Mouse (Mus musculus) neural tube, embryonic 12.5 days (tissue): ENCODE measurements around the gene Satb2. TPM values are rescaled to one million over a fixed set of nuclear protein-coding genes. Genes with fewer than 3 reads are reported as not detected.
"Not testable (repeated sequence)": the region's sequence is repeated elsewhere in the genome, so short reads cannot be mapped to it uniquely, and the experiment has no call there.

Experiments
- ATAC-seq: fragments of 200-750 bp; cut with Nextera tagmentation; 2 replicates; pipeline ENCODE4 v1.8.0; 2017; ENCODE audit warnings: low read depth, mild to moderate bottlenecking, moderate TSS enrichment, moderate library complexity; ENCODE audit not compliant: low FRiP score
- H3K27ac ChIP-seq: fragments of 300-500 bp; sonication (generic); 2 replicates; pipeline ENCODE4 v1.5.1; 2016
- H3K27me3 ChIP-seq: fragments of 300-500 bp; sonication (generic); replicated peaks from 2 replicates; pipeline ENCODE4 v1.6.1; 2016; ENCODE audit warnings: mild to moderate bottlenecking
- H3K36me3 ChIP-seq: fragments of 300-500 bp; sonication (generic); 2 replicates; pipeline ENCODE4 v1.6.1; 2016; ENCODE audit warnings: mild to moderate bottlenecking
- H3K4me1 ChIP-seq: fragments of 300-500 bp; sonication (generic); 2 replicates; pipeline ENCODE4 v1.6.1; 2016
- H3K4me2 ChIP-seq: fragments of 300-500 bp; sonication (generic); replicated peaks from 2 replicates; pipeline ENCODE4 v1.6.1; 2016; ENCODE audit warnings: mild to moderate bottlenecking
- H3K4me3 ChIP-seq: fragments of 300-500 bp; sonication (generic); 2 replicates; pipeline ENCODE4 v1.5.1; 2016
- H3K9ac ChIP-seq: fragments of 300-500 bp; sonication (generic); 2 replicates; pipeline ENCODE4 v1.6.1; 2016; ENCODE audit warnings: mild to moderate bottlenecking
- H3K9me3 ChIP-seq: fragments of 300-500 bp; sonication (generic); 2 replicates; pipeline ENCODE4 v1.6.1; 2016; ENCODE audit warnings: mild to moderate bottlenecking
- WGBS: fragments of 180-500 bp; shearing (Covaris S2); methylation state at CpG from one replicate; pipeline ENCODE4 v1.1.7; 2016; 5-methylcytosine and 5-hydroxymethylcytosine counted together
- polyA plus RNA-seq: library from polyadenylated mRNA; unstranded; fragments of >200 nt; fragmentation: Nextera tagmentation; extraction: Ambion mirVana; gene quantifications from 2 replicates; pipeline ENCODE4 v1.2.1, GENCODE M21; 2016

Gene Satb2
- polyA plus RNA-seq, 1 experiment from 2014 or later, result 1.7 TPM

GRCm38 (mm10) chr1:56800611-56801010 is 177.8 kb downstream of the Satb2 start:
- ATAC-seq, result peak; percentile 7; the same call in 1 of the 2 replicates
- H3K27me3 ChIP-seq, result no peaks in the 10 kb centered on the region
- 70% methylated on average over 7 of the region's 7 CpGs for WGBS

GRCm38 (mm10) chr1:56795016-56795608 is 183.3 kb downstream of the Satb2 start:
- Histone ChIP-seq H3K9me3 (no peaks in the 10 kb centered on the region), H3K9ac (no peak overlapping the region), H3K36me3 (peaks cover 5% of the 10 kb centered on the region; the same call in 1 of the 2 replicates), H3K4me1 (no peaks in the 10 kb centered on the region), H3K27ac (no peak overlapping the region), H3K4me3 (no peak overlapping the region), H3K4me2 (no peak overlapping the region), H3K27me3 (no peaks in the 10 kb centered on the region)
- no peak for ATAC-seq
- 86% methylated on average over 19 of the region's 19 CpGs for WGBS

More at GRCm38 (mm10) chr1:56800611-56801010, 177.8 kb downstream of the Satb2 start:
- no peak overlapping the region for H3K27ac ChIP-seq
- H3K9ac ChIP-seq, result no peak overlapping the region
- H3K4me3 ChIP-seq, result no peak overlapping the region
- H3K9me3 ChIP-seq, result no peaks in the 10 kb centered on the region
- H3K4me1 ChIP-seq, result no peaks in the 10 kb centered on the region
- H3K36me3 ChIP-seq, result peaks cover 5% of the 10 kb centered on the region; the same call in 1 of the 2 replicates
- H3K4me2 ChIP-seq, result no peak overlapping the region

GRCm38 (mm10) chr1:56789641-56790040 is 188.8 kb downstream of the Satb2 start:
- no peak for ATAC-seq
- no peaks in the 10 kb centered on the region for H3K4me1 ChIP-seq

GRCm38 (mm10) chr1:56782139-56782538 is 196.3 kb downstream of the Satb2 start:
- not testable (repeated sequence) for H3K4me2 ChIP-seq, H3K9ac ChIP-seq, H3K36me3 ChIP-seq, H3K4me3 ChIP-seq, H3K27ac ChIP-seq, ATAC-seq, H3K9me3 ChIP-seq, H3K27me3 ChIP-seq, H3K4me1 ChIP-seq
- 90% methylated on average over 13 of the region's 13 CpGs for WGBS

More at GRCm38 (mm10) chr1:56789641-56790040, 188.8 kb downstream of the Satb2 start:
- 89% methylated on average over 2 of the region's 2 CpGs for WGBS
- Histone ChIP-seq H3K27me3 (no peaks in the 10 kb centered on the region), H3K4me3 (no peak overlapping the region), H3K9ac (no peak overlapping the region), H3K36me3 (no peaks in the 10 kb centered on the region), H3K9me3 (no peaks in the 10 kb centered on the region), H3K27ac (no peak overlapping the region), H3K4me2 (no peak overlapping the region)

GRCm38 (mm10) chr1:56764205-56764604 is 214.2 kb downstream of the Satb2 start:
- Histone ChIP-seq H3K36me3 (no peaks in the 10 kb centered on the region), H3K9me3 (no peaks in the 10 kb centered on the region), H3K27me3 (no peaks in the 10 kb centered on the region), H3K9ac (no peak overlapping the region), H3K27ac (no peak overlapping the region), H3K4me1 (no peaks in the 10 kb centered on the region), H3K4me3 (no peak overlapping the region), H3K4me2 (no peak overlapping the region)
- ATAC-seq, result no peak
- WGBS, result 83% methylated on average over 1 of the region's 1 CpGs

GRCm38 (mm10) chr1:56761512-56761911 is 216.9 kb downstream of the Satb2 start:
- no peaks in the 10 kb centered on the region for H3K4me1 ChIP-seq
- H3K27ac ChIP-seq, result no peak overlapping the region
- H3K4me2 ChIP-seq, result no peak overlapping the region
- H3K9me3 ChIP-seq, result no peaks in the 10 kb centered on the region
- H3K4me3 ChIP-seq, result no peak overlapping the region
- H3K36me3 ChIP-seq, result no peaks in the 10 kb centered on the region
- H3K27me3 ChIP-seq, result no peaks in the 10 kb centered on the region
- 91% methylated on average over 1 of the region's 1 CpGs for WGBS
- no peak overlapping the region for H3K9ac ChIP-seq
- ATAC-seq, result no peak

GRCm38 (mm10) chr1:56753283-56753682 is 225.2 kb downstream of the Satb2 start:
- Histone ChIP-seq H3K27me3 (no peaks in the 10 kb centered on the region), H3K36me3 (no peaks in the 10 kb centered on the region), H3K4me1 (no peaks in the 10 kb centered on the region), H3K27ac (no peak overlapping the region), H3K4me3 (no peak overlapping the region), H3K9ac (no peak overlapping the region), H3K4me2 (no peak overlapping the region), H3K9me3 (no peaks in the 10 kb centered on the region)
- no peak for ATAC-seq
- 42% methylated on average over 1 of the region's 1 CpGs for WGBS

GRCm38 (mm10) chr1:56750693-56751092 is 227.8 kb downstream of the Satb2 start:
- no peaks in the 10 kb centered on the region for H3K9me3 ChIP-seq

GRCm38 (mm10) chr1:56749629-56750311 is 228.7 kb downstream of the Satb2 start:
- WGBS, result 85% methylated on average over 16 of the region's 16 CpGs

More at GRCm38 (mm10) chr1:56750693-56751092, 227.8 kb downstream of the Satb2 start:
- Histone ChIP-seq H3K4me1 (no peaks in the 10 kb centered on the region), H3K27me3 (no peaks in the 10 kb centered on the region), H3K36me3 (no peaks in the 10 kb centered on the region), H3K4me2 (no peak overlapping the region), H3K9ac (no peak overlapping the region), H3K27ac (no peak overlapping the region), H3K4me3 (no peak overlapping the region)
- no peak for ATAC-seq
- WGBS, result 93% methylated on average over 2 of the region's 2 CpGs

GRCm38 (mm10) chr1:56748876-56749493 is 229.5 kb downstream of the Satb2 start:
- Histone ChIP-seq H3K27ac (no peak overlapping the region), H3K4me2 (no peak overlapping the region)
- 91% methylated on average over 11 of the region's 11 CpGs for WGBS

More at GRCm38 (mm10) chr1:56749629-56750311, 228.7 kb downstream of the Satb2 start:
- H3K36me3 ChIP-seq, result no peaks in the 10 kb centered on the region
- H3K9me3 ChIP-seq, result no peaks in the 10 kb centered on the region
- H3K4me1 ChIP-seq, result no peaks in the 10 kb centered on the region
- ATAC-seq, result no peak
- H3K4me3 ChIP-seq, result no peak overlapping the region
- H3K27me3 ChIP-seq, result no peaks in the 10 kb centered on the region
- no peak overlapping the region for H3K9ac ChIP-seq
- H3K4me2 ChIP-seq, result no peak overlapping the region
- H3K27ac ChIP-seq, result no peak overlapping the region

More at GRCm38 (mm10) chr1:56748876-56749493, 229.5 kb downstream of the Satb2 start:
- Histone ChIP-seq H3K36me3 (no peaks in the 10 kb centered on the region), H3K4me3 (no peak overlapping the region), H3K4me1 (no peaks in the 10 kb centered on the region), H3K9me3 (no peaks in the 10 kb centered on the region), H3K27me3 (no peaks in the 10 kb centered on the region), H3K9ac (no peak overlapping the region)
- ATAC-seq, result no peak
